Mouse (Mus musculus) frontal cortex, postnatal 25 days (tissue): ENCODE data around the gene Zbtb1.
A peak's percentile ranks its signal among the peaks of the same experiment; 100 is the strongest.
"Not testable (repeated sequence)": the region's sequence is repeated elsewhere in the genome, so short reads cannot be mapped to it uniquely, and the experiment has no call there.

ENCODE experiments used
- DNase-seq, 2 experiments: peaks; one replicate each; pipeline ENCODE4 v3.0.0; 2022; ENCODE audit warnings: low spot score in 2 of 2

The Zbtb1 gene

DNA sequence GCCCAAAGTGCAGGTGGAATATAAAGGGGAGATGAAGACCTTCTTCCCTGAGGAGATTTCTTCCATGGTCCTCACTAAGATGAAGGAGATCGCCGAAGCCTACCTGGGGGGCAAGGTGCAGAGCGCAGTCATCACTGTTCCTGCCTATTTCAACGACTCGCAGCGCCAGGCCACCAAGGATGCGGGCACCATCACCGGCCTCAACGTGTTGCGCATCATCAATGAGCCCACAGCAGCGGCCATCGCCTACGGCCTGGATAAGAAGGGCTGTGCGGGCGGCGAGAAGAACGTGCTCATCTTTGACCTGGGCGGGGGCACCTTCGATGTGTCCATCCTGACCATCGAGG, 34.7 kb downstream of the Zbtb1 start:
- no peak for DNase-seq

DNA sequence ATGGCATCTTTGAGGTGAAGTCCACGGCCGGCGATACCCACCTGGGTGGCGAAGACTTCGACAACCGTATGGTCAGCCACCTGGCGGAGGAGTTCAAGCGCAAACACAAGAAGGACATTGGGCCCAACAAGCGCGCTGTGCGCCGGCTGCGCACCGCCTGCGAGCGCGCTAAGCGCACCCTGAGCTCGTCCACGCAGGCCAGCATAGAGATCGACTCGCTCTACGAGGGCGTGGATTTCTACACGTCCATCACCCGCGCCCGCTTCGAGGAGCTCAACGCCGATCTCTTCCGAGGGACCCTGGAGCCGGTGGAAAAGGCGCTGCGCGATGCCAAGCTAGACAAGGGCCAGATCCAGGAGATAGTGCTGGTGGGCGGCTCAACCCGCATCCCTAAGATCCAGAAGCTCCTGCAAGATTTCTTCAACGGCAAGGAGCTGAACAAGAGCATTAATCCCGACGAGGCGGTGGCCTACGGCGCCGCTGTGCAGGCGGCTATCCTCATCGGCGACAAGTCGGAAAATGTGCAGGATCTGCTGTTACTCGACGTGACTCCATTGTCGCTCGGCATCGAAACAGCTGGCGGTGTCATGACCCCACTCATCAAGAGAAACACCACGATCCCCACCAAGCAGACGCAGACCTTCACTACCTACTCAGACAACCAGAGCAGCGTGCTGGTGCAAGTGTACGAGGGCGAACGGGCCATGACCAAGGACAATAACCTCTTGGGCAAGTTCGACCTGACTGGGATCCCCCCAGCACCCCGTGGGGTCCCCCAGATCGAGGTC, 35.3 kb downstream of the Zbtb1 start:
- DNase-seq: peak in 1 of 2 experiments; percentile 19

DNA sequence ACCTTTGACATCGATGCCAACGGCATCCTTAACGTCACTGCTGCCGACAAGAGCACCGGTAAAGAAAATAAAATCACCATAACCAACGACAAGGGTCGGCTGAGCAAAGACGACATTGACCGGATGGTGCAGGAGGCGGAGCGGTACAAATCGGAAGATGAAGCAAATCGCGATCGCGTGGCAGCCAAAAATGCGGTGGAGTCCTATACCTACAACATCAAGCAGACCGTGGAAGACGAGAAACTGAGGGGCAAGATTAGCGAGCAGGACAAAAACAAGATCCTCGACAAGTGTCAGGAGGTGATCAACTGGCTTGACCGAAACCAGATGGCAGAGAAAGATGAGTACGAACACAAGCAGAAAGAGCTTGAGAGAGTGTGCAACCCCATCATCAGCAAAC, 35.9 kb downstream of the Zbtb1 start:
- DNase-seq: no peak

DNA sequence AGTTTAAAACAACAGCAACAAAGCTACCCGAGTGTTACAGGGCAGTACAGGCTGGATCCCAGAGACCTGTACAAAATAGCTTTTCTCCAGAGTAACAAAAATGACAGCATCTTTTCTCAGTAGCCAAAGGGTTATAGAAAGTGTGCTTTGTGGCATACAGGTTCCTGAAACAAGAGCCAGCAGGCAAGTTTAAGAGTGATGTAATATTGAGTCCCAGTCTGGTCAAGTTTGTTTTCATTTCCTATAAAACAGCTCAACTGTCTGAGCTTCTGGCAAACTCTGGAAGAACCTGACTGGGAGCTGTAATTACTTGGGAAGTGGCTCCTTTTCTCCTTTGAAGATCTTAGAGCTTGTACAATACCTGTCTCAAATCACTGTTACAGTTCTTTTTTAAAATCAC, 37.1 kb downstream of the Zbtb1 start:
- no peak for DNase-seq

DNA sequence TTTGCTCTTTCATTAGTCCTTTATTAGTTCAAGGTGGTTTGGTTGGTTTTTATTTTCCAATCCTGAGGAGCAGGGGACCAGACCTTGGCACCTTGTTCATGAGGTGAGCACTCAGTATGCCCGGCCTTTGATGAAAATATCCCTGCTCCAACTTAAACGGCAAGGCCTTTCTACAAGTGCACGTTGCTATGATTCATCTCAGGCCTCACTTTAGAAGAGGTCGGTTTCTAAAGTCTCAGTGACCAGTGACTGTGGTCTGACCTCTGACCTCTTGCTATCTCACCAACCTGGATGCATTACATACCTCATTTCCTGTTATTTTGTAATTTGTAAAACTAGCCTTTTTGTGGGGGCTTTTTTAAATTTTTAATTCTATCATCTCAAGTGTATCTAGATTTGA, 39.1 kb downstream of the Zbtb1 start:
- no peak for DNase-seq

DNA sequence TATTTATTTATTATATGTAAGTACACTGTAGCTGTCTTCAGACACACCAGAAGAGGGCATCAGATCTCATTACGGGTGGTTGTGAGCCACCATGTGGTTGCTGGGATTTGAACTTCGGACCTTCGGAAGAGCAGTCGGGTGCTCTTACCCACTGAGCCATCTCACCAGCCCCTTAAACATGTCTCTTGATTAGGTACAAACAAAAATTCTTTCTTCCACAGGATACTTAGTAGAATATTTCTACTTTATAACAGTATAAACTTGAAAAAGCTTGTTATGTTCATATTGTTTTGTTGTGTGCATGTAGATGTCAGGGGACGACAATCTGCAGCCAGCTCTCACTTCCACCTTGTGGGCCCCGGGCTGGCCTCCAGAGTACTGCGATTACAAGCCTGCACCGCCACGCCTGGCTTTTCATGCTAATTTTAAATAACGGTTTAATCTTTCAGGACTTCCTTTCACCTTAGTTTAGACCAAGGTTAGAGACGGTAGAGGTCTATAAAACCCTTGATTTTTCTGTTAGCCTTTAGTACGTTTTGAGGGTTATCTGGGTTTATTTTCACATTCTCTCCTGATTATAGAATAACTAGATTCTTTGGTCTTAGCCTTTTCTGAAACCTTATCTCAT, 45.4 kb downstream of the Zbtb1 start:
- DNase-seq: no peak

DNA sequence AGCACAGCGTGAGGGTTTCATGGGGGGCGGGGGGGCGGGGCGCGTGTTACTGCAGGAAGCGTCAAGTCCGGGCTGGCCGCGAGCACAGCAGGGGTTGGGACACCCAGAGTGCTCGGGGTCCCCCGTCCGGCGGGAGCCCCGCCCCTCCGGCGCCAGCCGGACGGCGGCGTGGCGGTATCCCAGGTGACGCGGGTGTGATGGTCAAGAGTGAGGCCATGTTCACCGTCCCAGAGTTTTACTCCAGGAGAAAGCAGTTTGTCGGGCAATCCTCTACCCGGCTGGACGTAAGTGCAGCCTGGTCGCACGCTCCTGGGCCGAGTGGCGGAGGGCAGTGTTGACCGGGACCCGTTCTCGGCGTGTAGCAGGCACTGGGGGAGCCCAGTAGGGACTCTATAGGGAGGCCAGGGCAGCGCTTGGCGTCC, 47.4 kb downstream of the Zbtb1 start, which contains the start of gene Ppp1r36:
TSS of gene Ppp1r36 (plus strand) at position 106 of the 422 bp plus-strand sequence.
- no peak for DNase-seq

DNA sequence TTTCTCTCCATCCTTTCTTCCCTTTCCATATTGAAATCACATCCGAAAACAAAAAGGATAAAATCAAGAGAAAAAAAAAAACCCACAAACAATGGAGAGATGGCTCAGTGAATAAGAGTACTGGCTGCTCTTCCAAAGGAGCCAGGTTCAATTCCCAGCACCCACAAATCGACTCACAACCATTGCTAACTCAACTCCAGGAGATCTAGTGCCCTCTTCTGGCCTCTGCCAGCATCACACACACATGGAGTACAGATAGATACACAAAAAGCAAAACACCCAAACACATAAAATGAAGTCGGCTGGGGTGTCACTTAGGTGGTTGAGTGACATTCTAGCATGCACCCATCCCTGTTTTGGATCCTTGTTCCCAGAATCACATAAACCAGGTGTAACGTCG, 48.3 kb downstream of the Zbtb1 start:
- DNase-seq: no peak

DNA sequence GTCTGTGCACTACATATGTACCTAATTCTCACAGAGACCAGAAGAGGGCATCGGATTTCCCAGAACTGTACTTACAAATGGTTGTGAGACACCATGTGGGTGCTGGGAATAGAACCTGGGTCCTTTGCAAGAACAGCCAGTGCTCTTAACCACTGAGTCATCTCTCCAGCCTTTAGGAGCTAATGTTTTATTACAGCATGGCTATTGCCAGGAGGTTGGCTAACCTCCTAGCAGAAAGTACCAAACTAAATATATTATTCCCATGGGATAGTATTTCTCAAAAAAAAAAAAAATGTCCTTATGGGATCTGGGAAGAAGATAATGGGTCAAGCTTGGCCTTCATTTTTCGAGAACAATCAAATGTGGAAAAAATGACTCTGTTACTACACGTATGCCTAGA, 55.2 kb downstream of the Zbtb1 start:
- no peak for DNase-seq

DNA sequence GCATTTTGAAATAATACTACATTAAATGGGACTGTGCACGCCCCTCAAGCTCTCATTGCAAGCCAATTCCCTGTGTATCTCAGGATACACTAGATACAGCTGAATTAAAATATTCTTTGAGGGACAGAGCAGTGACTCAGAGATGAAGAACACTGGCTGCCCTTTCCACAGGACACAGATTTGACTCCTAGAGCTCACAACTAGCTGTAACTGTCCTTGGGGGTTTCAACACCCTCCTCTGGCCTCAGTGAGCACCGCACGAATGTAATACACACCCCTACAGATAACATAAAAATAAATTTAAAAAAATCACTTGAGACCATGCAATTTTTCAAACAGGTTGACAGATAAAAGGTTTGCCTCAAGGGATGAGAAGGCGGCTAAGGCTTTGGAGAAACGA, 57.5 kb downstream of the Zbtb1 start:
- DNase-seq: no peak

DNA sequence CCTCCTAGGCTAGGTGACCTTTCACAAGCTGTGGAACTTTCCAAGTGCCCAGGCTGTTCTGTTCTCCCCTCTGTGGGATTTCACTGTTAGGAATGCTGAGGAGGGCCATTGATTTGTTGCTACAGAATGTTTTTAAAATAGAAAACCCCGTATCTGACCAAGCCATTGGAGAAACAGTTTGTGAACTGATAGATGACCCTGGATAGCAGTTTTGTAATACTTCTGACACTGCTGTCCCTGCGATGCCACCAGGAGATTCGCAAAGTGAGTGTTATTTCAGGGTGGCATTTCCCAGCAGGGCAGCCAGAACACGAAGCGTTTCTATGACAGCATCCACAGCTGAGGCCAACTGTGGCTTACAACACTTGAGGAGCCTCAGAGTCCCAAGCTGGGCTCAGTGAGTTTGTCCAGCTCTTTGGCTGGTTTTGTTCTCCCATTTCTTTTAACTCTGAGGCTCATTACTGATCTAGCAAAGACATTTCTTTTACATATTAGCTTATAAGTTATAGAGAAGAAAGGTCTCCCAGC, 60.9 kb downstream of the Zbtb1 start:
- DNase-seq: no peak

DNA sequence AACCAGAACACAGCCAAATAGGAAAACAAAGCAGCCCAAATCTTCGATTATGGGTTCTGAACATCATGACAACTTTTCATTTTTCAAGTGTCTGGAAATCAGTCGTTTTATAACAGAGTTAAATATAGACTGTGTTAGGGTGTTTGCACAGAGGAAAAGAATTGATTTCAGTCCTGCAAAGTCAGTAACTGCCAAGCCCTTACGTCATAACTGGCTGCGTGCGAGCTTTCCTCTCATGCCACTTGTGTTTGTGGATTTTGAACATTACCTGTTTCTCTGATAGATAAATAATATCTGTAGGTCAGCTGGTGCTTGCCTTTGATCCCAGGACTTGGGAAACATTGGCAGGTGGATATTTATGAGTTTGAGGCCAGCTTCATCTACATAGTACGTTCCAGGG, 61.4 kb downstream of the Zbtb1 start:
- no peak for DNase-seq

DNA sequence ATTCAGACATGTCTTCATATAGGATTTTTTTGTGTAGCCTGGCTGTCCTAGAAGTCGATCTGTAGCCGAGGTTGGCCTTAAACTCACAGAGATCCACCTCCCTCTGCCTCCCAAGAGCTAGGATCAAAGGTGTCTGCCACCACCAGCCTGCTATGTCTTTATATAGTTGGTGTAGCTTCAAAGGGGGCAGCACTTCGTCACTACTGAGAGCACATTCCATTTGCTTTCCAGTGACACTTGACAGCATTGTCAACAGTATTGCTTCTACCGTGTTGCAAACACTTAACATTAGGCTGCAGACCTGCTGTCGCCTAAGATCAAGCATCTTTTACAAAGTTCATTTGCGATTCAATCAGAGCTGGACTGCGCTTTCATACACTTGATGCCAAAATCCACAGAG, 64.0 kb downstream of the Zbtb1 start:
- no peak for DNase-seq

DNA sequence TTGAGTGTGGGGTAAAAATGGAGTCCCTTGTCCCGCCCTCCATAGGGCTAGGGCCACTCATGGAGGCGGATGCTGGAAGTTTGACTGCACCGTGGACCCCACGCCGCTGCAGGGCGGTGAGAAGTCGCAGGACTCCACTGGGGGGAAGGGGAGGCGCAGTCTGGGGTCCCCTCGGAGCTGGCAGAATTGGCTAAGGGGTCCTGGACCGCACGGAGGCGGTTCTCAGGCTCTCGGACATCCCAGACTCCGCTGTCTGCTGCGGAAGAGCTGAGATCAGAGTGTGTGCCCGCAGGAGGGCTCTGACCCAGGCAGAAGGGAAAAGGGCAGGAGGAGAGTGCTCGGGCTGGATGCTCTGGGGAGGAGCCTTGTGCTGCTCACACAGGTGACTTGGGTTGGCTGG, 65.0 kb downstream of the Zbtb1 start:
- no peak for DNase-seq

DNA sequence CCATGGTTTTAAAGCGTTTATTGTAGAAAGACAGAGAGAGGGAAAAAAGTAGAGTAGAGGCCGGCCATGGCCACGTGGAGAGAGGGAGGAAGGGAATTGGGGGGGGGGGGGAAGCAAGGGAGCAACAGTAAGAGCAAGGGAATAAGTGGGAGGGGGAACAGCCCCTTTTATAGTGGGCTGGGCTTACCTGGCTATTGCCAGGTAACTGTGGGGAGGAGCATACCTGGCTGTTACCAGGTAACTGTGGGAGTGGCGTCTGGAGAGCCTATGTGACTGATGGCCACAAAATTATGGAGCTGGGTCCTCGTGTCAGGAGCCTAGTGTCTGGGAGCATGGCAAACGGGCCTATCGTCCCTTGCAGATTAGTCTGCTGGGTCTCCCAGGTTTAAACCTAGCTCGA, 65.5 kb downstream of the Zbtb1 start:
- no peak for DNase-seq

DNA sequence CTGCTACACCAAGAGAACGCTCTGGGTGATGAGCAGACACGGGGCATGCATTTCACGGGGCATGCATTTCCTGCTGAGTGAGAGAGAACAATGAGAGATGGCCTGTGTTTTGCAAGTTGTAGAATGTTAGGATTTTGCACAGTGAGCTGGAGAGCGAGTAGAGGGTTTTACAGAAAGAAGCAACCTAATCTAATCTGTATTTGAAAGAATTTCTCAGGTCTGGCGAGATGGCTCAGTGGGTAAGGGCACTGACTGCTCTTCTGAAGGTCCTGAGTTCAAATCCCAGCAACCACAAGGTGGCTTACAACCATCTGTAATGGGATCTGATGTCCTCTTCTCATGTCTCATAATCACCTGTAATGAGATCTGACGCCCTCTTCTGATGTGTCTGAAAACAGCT, 73.4 kb downstream of the Zbtb1 start:
- DNase-seq: not testable (repeated sequence)

DNA sequence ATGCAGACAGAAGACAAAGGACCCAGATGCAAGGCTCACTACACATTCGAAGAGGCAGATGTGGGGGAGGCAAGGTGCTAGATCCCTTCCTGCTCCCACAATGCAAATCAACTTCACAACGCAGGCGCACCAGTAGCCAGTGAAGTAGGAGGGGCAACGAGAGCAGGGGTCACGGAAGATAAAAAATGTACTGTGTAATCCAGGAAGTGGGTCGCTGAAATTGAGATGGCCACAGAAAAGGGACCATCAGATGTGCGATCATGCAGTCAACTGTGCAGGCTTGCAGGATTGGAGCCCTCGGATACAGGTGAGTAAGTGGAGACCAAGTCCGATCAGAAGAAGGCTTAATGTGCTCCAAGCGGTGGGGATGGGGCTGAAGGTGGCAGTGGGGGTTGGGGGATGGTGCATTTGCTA, 74.3 kb downstream of the Zbtb1 start:
- no peak for DNase-seq

DNA sequence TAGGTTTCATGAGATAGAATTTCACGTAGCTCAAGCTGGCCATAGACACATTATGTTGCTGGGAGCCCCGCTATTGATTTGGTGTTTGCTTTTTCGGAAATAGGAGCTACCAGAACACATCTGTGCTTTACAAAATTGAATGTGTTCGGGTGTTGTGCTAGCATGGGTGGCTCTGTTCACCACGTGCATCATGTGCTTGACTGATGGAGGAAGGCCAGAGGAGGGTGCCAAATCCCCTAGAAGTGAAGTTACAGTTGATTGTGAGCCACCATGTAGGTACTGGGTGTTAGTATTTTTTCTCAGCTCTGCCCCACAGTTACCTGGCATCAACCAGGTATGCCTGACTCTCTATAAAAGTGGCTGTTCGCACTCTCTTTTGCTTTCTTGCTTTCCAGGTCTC, 74.8 kb downstream of the Zbtb1 start:
- DNase-seq: no peak

DNA sequence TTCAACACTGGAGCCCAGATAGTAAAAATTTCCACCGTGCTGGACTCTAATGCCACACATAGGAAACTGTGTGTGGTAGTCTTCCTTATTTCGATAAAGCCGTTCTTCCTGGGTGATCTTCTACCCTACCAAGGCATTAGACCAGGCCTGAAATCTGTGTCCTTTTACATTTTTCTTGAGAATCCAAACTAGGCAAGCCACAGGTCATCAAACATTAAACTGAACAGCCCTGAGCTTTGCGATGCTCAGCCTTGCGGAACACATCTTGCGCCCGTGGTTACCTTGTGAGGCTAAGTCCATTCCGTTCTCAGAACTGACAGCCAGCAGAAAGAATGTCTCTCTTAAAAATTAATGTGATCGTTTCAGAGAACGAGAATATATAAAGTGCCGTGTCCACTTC, 76.1 kb downstream of the Zbtb1 start:
- DNase-seq: no peak
